Mouse (Mus musculus) CH12.LX (cell line): ENCODE data around the gene Avpr1a. TPM values are rescaled to one million over a fixed set of nuclear protein-coding genes. Genes with fewer than 3 reads are reported as not detected.

ENCODE experiments used
- DNase-seq: peaks from one replicate; pipeline ENCODE4 v3.0.0-alpha.2; 2013; ENCODE audit errors: extremely low read depth
- H3K27ac ChIP-seq: 2 replicates; pipeline ENCODE4 v1.5.1; 2012; ENCODE audit warnings: low read depth, mild to moderate bottlenecking, control low read depth, moderate library complexity; ENCODE audit not compliant: insufficient read depth
- H3K27me3 ChIP-seq: replicated peaks from 2 replicates; pipeline ENCODE3; 2012; ENCODE audit warnings: inconsistent platforms
- H3K36me3 ChIP-seq, 2 experiments: replicated peaks in 1 of 2; 2 replicates each; pipeline versions ENCODE3 to v1.6.1; 2012; ENCODE audit warnings: inconsistent platforms in 1 of 2, low read length in 1 of 2, mild to moderate bottlenecking in 1 of 2, mixed read lengths in 1 of 2, moderate library complexity in 1 of 2; ENCODE audit not compliant: control insufficient read depth in 1 of 2, insufficient read depth in 1 of 2
- H3K4me1 ChIP-seq, 2 experiments: 2 replicates each; pipeline ENCODE4 v1.6.1; 2012; ENCODE audit warnings: inconsistent platforms in 1 of 2, moderate library complexity in 1 of 2; ENCODE audit not compliant: insufficient read depth in 2 of 2, control insufficient read depth in 1 of 2
- H3K4me2 ChIP-seq: 2 replicates; pipeline ENCODE4 v1.6.1; 2012; ENCODE audit warnings: low read depth, mild to moderate bottlenecking, control low read depth; ENCODE audit not compliant: poor library complexity, insufficient read depth, severe bottlenecking
- H3K4me3 ChIP-seq, 3 experiments: fragments of 150-350 bp in 1 of 3; sonication (generic) in 1 of 3; replicated peaks in 1 of 3; 2 replicates each; pipeline versions ENCODE3 to v1.5.1; 2011 to 2012; ENCODE audit warnings: low read depth in 2 of 3, low read length in 2 of 3, mild to moderate bottlenecking in 2 of 3, moderate library complexity in 2 of 3, control low read depth in 1 of 3, improper control_type of control experiment in 1 of 3, inconsistent platforms in 1 of 3, mixed read lengths in 1 of 3; ENCODE audit not compliant: poor library complexity in 1 of 3
- H3K79me2 ChIP-seq: replicated peaks from 2 replicates; pipeline ENCODE4 v1.6.1; 2012; ENCODE audit warnings: mild to moderate bottlenecking, moderate library complexity; ENCODE audit not compliant: control insufficient read depth, poor library complexity, insufficient read depth, severe bottlenecking; ENCODE audit errors: extremely low read depth
- H3K9ac ChIP-seq: 2 replicates; pipeline ENCODE4 v1.6.1; 2012; ENCODE audit warnings: low read depth, mild to moderate bottlenecking, control low read depth, moderate library complexity; ENCODE audit not compliant: insufficient read depth
- H3K9me3 ChIP-seq: replicated peaks from 2 replicates; pipeline ENCODE3; 2012; ENCODE audit warnings: low read length, inconsistent platforms, mixed read lengths
- BHLHE40 ChIP-seq: IDR thresholded peaks from 2 replicates; pipeline ENCODE4 v1.6.1; 2011; ENCODE audit warnings: mild to moderate bottlenecking, low read depth, low read length, improper control_type of control experiment
- CHD1 ChIP-seq: IDR thresholded peaks from 2 replicates; pipeline ENCODE4 v1.6.1; 2012; ENCODE audit warnings: low read depth, low read length, improper control_type of control experiment, inconsistent platforms
- CHD2 ChIP-seq: IDR thresholded peaks from 2 replicates; pipeline ENCODE4 v1.6.1; 2011; ENCODE audit warnings: low read length, improper control_type of control experiment
- E2F4 ChIP-seq: IDR thresholded peaks from 2 replicates; pipeline ENCODE4 v1.6.1; 2011; ENCODE audit warnings: low read depth, low read length, improper control_type of control experiment; ENCODE audit not compliant: insufficient replicate concordance
- GABPA ChIP-seq: IDR thresholded peaks from 2 replicates; pipeline ENCODE4 v1.6.1; 2012; ENCODE audit warnings: low read depth, low read length, improper control_type of control experiment, inconsistent platforms; ENCODE audit not compliant: insufficient replicate concordance
- KAT2A ChIP-seq: IDR thresholded peaks from 2 replicates; pipeline ENCODE4 v1.6.1; 2012; ENCODE audit warnings: low read length, improper control_type of control experiment, inconsistent platforms; ENCODE audit not compliant: insufficient replicate concordance
- MAZ ChIP-seq: IDR thresholded peaks from 2 replicates; pipeline ENCODE4 v1.6.1; 2012; ENCODE audit warnings: low read depth, mild to moderate bottlenecking, inconsistent platforms, low read length, improper control_type of control experiment, moderate library complexity
- MYC ChIP-seq: IDR thresholded peaks from 2 replicates; pipeline ENCODE4 v1.6.1; 2011; ENCODE audit warnings: low read depth, mild to moderate bottlenecking, improper control_type of control experiment, low read length
- PAX5 ChIP-seq: IDR thresholded peaks from 2 replicates; pipeline ENCODE4 v1.6.1; 2012; ENCODE audit warnings: low read length, inconsistent platforms, mixed read lengths
- RCOR1 ChIP-seq: conservative IDR thresholded peaks from 2 replicates; pipeline ENCODE4 v1.6.1; 2012; ENCODE audit warnings: low read depth, mild to moderate bottlenecking, inconsistent platforms, low read length, improper control_type of control experiment
- SMC3 ChIP-seq: IDR thresholded peaks from 2 replicates; pipeline ENCODE4 v1.6.1; 2011; ENCODE audit warnings: low read depth, low read length, improper control_type of control experiment
- TBP ChIP-seq: conservative IDR thresholded peaks from 2 replicates; pipeline ENCODE4 v1.6.1; 2011; ENCODE audit warnings: low read depth, low read length, improper control_type of control experiment
- UBTF ChIP-seq: IDR thresholded peaks from 2 replicates; pipeline ENCODE4 v1.6.1; 2012; ENCODE audit warnings: low read depth, mild to moderate bottlenecking, inconsistent platforms, low read length, improper control_type of control experiment, moderate library complexity
- USF1 ChIP-seq: IDR thresholded peaks from 2 replicates; pipeline ENCODE4 v1.6.1; 2014; ENCODE audit warnings: low read depth, mild to moderate bottlenecking, inconsistent platforms, low read length, improper control_type of control experiment
- USF2 ChIP-seq: conservative IDR thresholded peaks from 2 replicates; pipeline ENCODE4 v1.6.1; 2011; ENCODE audit warnings: low read depth, low read length, improper control_type of control experiment
- ZC3H11A ChIP-seq: IDR thresholded peaks from 2 replicates; pipeline ENCODE4 v1.6.1; 2012; ENCODE audit warnings: low read depth, mild to moderate bottlenecking, inconsistent platforms, low read length, improper control_type of control experiment
- ZMIZ1 ChIP-seq: IDR thresholded peaks from 2 replicates; pipeline ENCODE4 v1.6.1; 2012; ENCODE audit warnings: low read depth, mild to moderate bottlenecking, inconsistent platforms, low read length, improper control_type of control experiment
- ZNF384 ChIP-seq: IDR thresholded peaks from 2 replicates; pipeline ENCODE4 v1.6.1; 2012; ENCODE audit warnings: low read depth, low read length, improper control_type of control experiment, inconsistent platforms
- dilution Hi-C: fragments of 300-500 bp; cut with MboI; formaldehyde crosslinking; loops from 2 replicates; pipeline ENCODE4 v1.14.3; 2020; ENCODE audit warnings: low sequenced_read_pairs; ENCODE audit not compliant: extremely low pct_unique_long_range_greater_than_20kb, extremely low pct_ligation_motif_present
- in situ Hi-C: fragments of 300-500 bp; cut with MboI; formaldehyde crosslinking; loops from 3 replicates; pipeline ENCODE4 v1.14.3; 2019; ENCODE audit warnings: low sequenced_read_pairs, low pct_ligation_motif_present, low pct_unique_long_range_greater_than_20kb, mixed read lengths
- polyA plus RNA-seq: library from polyadenylated mRNA; unstranded; fragments of >175 nt; gene quantifications from 2 replicates; pipeline ENCODE4 v1.2.1, GENCODE M21; 2012; ENCODE audit warnings: low read depth; ENCODE audit not compliant: insufficient read length
- total RNA-seq, 2 experiments: library from RNA; depleted of rRNA; stranded (reverse); fragments of 300-350 nt in 1 of 2; fragments of >200 nt in 1 of 2; gene quantifications; 2 replicates each; pipeline ENCODE4 v1.2.3; 2012 to 2014

Gene Avpr1a
- total RNA-seq (2012; rRNA removed): not detected in 2 replicates
- total RNA-seq (2014; rRNA removed): not detected in 2 replicates
- polyA plus RNA-seq: not detected in 2 replicates

DNA sequence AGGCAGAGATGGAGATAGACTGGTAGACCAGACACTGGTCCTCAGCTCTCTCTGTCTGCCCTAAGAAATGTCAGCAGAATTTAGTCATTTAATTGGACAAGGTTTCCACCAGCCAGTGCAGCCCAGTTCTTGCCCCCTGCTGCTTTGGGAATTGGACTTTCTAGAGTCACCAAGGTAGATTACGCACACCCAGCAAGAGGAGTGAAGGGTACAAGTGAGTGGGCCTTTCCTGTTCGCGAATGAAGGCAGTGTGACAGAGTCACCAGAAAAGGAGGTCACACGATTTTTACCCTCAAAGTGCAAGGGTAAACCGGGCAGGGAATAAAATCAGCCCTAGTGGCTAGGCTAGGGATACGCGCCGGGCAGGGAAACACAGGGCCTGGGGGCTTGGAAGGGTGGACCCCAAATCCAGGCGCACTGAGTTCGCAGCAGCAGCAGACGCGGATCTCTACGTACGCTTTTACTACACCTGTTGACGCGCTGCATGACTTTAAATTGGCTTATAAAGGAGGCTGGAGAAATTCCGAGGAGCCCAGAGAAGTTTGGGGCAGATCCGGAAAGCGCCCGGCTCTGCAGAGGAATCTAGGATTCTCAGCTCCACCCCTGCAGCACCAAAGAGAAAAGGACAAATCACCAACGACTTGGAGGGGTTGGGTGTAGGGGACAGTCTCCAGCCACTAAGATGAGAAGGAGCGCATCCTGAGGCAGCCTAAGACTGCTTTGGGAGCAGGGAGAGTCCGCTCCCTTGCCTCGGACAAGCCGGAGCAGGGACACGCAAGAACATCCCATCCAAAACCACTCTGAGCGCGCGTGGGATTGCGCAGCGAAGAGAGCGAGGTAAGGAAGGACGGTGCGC is at the start of gene Avpr1a:
TSS of gene Avpr1a (plus strand) at position 639 of the 856 bp plus-strand sequence.
- no peak for DNase-seq
- H3K4me2 ChIP-seq: no peak within 1 kb of the TSS
- no peaks in the 10 kb centered on the region for H3K79me2 ChIP-seq
- H3K27me3 ChIP-seq: no peaks in the 10 kb centered on the region
- no peak for TF ChIP-seq TBP
- no peak within 1 kb of the TSS for H3K9ac ChIP-seq
- 0 out of 4 replicates have a peak, but pooled peaks cover 0 to 6% of the 10 kb centered on the region in 2 experiments for H3K4me1 ChIP-seq
- H3K27ac ChIP-seq: no peak within 1 kb of the TSS
- dilution Hi-C loops (no loop called here), in situ Hi-C loops (no loop called here)
- peaks cover 12% of the 10 kb centered on the region for H3K9me3 ChIP-seq
- no peak within 1 kb of the TSS for H3K4me3 ChIP-seq
- H3K36me3 ChIP-seq: no peaks in the 10 kb centered on the region

DNA sequence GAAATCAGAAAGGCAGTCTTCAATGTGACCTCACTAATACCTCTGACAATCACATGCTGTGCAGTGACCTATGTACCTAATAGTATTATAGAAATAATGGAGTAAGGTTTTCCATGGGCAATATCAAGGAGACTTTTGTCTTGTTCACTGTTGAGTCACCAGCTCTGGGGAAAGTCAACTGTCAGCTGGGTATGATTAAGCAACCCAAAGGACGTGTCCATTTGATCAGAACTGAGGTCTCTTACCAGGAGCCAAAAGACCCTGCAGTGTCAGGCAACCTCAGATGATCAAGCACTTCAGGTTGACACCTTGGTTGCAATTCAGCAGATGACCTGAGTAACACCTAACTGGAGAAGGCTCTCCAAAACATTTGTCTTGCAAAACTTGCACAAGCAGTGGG is 46.0 kb upstream of the Avpr1a start:
- H3K27me3 ChIP-seq: no peaks in the 10 kb centered on the region
- H3K9me3 ChIP-seq: no peaks in the 10 kb centered on the region
- H3K9ac ChIP-seq: no peak overlapping the region
- no peak overlapping the region for H3K4me3 ChIP-seq
- no peaks in the 10 kb centered on the region for H3K36me3 ChIP-seq
- no peak overlapping the region for H3K27ac ChIP-seq
- in situ Hi-C loops: no loop called here
- dilution Hi-C loops: no loop called here
- no peaks in the 10 kb centered on the region for H3K4me1 ChIP-seq
- TF ChIP-seq ZC3H11A: no peak
- TF ChIP-seq USF2: no peak
- no peak for TF ChIP-seq SMC3
- no peak for TF ChIP-seq ZMIZ1
- TF ChIP-seq USF1: no peak
- no peak for TF ChIP-seq UBTF
- TF ChIP-seq GABPA: no peak
- no peak for TF ChIP-seq RCOR1
- TF ChIP-seq CHD2: no peak
- TF ChIP-seq MYC: no peak
- no peak for TF ChIP-seq BHLHE40
- TF ChIP-seq, all 38 proteins: peak for 0
- Histone ChIP-seq H3K79me2 (no peaks in the 10 kb centered on the region), H3K4me2 (no peak overlapping the region)
- DNase-seq: no peak

DNA sequence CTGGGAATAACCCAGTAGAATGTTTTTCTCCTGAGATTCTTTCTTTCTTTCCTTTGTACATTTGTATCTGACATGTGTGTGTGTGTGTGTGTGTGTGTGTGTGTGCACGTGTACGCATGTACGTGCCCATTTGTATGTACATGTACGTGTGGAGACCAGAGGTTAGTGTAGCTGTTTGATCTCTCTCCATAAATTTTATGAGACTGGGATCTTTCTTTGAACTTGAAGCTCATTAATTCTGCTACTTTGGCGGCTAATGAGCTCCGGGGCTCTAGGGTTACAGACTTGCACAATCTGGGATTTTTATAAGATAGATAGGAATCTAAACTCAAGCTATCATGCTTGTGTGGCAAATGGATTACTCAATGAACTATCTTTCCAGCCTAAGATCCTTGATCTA is 42.0 kb upstream of the Avpr1a start:
- H3K27ac ChIP-seq: no peak overlapping the region
- dilution Hi-C loops (no loop called here), in situ Hi-C loops (no loop called here)
- H3K9me3 ChIP-seq: no peaks in the 10 kb centered on the region
- no peak overlapping the region for H3K4me2 ChIP-seq
- no peaks in the 10 kb centered on the region for H3K36me3 ChIP-seq
- TF ChIP-seq ZC3H11A (no peak), PAX5 (no peak), E2F4 (no peak), CHD1 (no peak), KAT2A (no peak), MAZ (no peak), RCOR1 (no peak), ZNF384 (no peak)
- no peak for DNase-seq
- no peaks in the 10 kb centered on the region for H3K79me2 ChIP-seq
- H3K27me3 ChIP-seq: no peaks in the 10 kb centered on the region
- H3K9ac ChIP-seq: no peak overlapping the region
- H3K4me3 ChIP-seq: no peak overlapping the region
- no peaks in the 10 kb centered on the region for H3K4me1 ChIP-seq
